Mouse (Mus musculus): ENCODE results near the gene 9530053A07Rik.

GRCm38 (mm10) chr7:28185884-28186283 lies 56.6 kb downstream of the 9530053A07Rik start:
- no peak for TF ChIP-seq CTCF (IDR thresholded peaks at IDR 0.05; ENCODE audit: low read depth)
- TF ChIP-seq EP300 (IDR thresholded peaks at IDR 0.05; ENCODE audit: low read depth): no peak
